Mouse (Mus musculus): ENCODE data around the gene Defb42.
A peak's percentile ranks its signal among the peaks of the same experiment; 100 is the strongest.

The Defb42 gene

DNA sequence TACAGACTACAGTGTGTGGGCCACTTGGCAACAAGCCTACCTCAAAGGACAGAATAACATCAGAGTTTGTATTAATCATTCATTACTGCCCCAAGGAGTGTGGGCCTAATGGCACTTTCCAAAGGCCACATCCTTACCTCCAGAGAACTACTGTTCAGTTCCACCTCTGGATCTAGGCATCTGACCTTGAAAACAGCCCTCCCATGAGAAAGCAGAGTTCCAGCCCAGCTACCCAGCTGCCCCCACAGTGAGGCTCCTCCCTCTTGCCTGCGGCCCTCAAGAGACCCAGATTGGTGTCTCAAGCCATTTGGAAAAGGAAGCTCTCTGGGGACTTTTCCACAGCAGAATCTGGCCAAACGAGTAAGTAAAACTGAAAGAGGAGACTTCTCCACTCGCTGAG lies at the start of gene Defb42:
Gene Defb42 (plus strand): TSS at position 301 of the 400 bp plus-strand sequence.
- no peak for DNase-seq (ENCODE audit: low spot score in 2 of 2)

- DNase-seq (ENCODE audit: low spot score in 2 of 2) = no peak
These were observed 49.0 kb upstream of the Defb42 start, which contains the start of gene Defb47 for GRCm38 (mm10) chr14:62997777-62998176. Defb47 (plus strand) TSS chr14:62998077.

GRCm38 (mm10) chr14:62998977-62999376 lies 47.8 kb upstream of the Defb42 start:
- DNase-seq (ENCODE audit: low spot score in 2 of 2) = no peak

DNA sequence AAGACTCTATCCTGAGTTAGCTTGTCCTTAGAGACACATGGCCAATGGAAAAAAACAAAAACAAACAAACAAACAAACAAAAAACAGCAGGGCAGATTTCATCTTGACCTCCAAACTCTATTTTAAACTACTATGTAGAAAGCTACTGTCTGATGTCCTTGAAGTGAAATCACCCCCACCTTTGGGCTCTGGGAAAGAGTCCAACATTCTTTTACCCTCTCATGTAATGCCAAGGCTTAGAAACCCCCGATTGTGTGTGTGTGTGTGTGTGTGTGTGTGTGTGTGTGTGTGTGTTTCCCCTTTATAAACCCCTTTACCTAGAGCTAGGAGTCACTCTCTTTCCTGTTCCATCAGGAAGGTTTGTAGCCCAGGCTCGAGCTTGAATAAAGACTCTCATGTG lies 44.2 kb upstream of the Defb42 start:
- DNase-seq (ENCODE audit: low spot score in 2 of 2) = no peak

DNA sequence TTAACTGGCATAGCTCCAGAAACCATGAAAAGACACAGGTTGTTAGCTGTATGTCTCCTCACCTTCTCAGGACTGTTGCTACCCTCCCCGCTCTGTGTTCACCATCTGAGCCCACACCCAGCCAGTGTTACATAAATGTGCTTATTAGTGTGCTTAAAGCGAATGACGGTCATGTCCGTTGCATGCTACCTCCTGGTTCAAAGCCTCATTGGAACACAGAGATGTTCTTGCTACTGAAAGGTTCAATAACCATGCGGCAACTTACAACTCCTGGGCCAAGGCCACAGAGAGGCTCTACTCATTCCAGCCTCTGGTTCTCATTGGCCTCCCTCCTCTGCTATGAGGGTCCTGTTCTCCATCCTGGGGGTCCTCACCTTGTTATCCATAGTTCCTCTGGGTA lies 35.3 kb upstream of the Defb42 start, which contains the start of gene Defb43:
Gene Defb43 (plus strand): TSS at position 301 of the 400 bp plus-strand sequence.
- no peak for DNase-seq (ENCODE audit: low spot score in 2 of 2)

- no peak for DNase-seq (ENCODE audit: low spot score in 2 of 2)
These were observed 33.7 kb upstream of the Defb42 start for GRCm38 (mm10) chr14:63013082-63013481.

GRCm38 (mm10) chr14:63014667-63015066 lies 32.1 kb upstream of the Defb42 start:
- DNase-seq (ENCODE audit: low spot score in 2 of 2) = no peak

- no peak for DNase-seq (ENCODE audit: low spot score in 2 of 2)
These were observed 26.2 kb upstream of the Defb42 start for GRCm38 (mm10) chr14:63020524-63021156.

DNA sequence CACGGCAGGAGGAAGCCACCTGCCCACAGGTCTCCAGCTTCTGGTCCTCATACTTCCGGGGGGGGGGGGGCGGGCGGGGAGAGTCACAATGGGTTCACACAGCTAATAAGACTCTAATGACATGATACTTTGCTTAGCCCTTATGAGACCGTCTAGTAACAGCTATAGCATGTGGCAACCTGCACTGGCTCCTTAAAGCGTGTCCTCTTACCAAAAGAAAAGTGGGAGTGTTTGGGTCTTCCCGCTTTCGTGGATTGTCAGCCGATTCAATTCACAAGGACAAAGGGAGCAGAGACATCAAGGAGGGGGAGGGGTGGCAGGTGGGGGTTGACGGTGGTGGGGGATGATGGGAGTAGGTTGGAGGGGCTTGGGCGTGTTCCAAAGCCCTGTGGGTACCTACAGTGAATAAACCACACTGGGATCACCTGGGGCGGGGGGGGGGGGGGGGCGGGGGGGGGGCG lies 3.1 kb downstream of the Defb42 start, which contains the start of gene Defb30:
Gene Defb30 (minus strand): TSS at position 51 of the 461 bp plus-strand sequence.
- no peak for DNase-seq (ENCODE audit: low spot score in 2 of 2)

- DNase-seq (ENCODE audit: low spot score in 2 of 2) = peak; percentile 27 to 29
These were observed 4.0 kb downstream of the Defb42 start for GRCm38 (mm10) chr14:63050769-63051168.

DNA sequence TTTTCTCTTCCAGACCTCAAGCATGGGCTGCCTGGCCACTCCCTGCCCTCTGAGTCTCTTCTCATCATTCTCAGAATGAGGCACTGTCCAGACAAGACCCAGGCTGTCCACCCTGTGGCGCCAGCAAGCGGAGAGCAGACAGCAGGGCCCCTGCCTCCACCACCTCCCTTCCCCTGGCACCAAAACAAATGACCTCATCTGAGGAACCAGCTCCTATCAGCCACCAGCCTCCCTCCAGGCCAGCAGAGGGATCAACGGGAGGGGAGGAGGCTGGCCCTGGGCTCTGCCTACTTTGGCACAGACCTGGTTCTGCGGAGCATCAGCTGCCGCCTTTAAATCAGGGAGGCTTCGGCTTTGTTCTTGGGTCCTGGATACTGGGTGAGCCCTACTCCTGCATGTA lies 7.9 kb downstream of the Defb42 start:
- no peak for DNase-seq (ENCODE audit: low spot score in 2 of 2)

DNA sequence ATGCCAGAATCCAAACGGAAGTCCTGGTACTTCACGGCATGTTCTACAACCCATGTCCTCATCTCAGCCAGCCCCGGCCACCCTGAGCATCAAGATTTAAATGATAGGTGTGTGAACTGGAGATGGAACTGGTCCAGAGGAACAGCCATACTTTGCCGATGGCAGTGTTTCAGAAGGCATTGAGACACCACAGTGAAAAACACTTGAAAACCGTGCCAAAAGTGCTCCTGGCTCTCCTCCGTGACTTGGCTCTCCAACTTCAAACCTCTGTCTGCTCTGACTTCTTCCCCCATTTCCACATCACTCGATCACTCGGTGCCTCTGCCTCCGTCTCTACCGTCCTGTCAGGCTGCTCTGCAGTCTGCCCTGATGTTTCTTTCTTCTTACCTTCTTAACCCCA lies 13.6 kb downstream of the Defb42 start:
- DNase-seq (ENCODE audit: low spot score in 2 of 2) = no peak

GRCm38 (mm10) chr14:63062184-63062583 lies 15.4 kb downstream of the Defb42 start:
- DNase-seq (ENCODE audit: low spot score in 2 of 2) = no peak

GRCm38 (mm10) chr14:63065391-63065790 lies 18.6 kb downstream of the Defb42 start:
- DNase-seq (ENCODE audit: low spot score in 2 of 2) = no peak

- DNase-seq (ENCODE audit: low spot score in 2 of 2) = peak in 1 of 2 experiments; percentile 23
These were observed 20.0 kb downstream of the Defb42 start for GRCm38 (mm10) chr14:63066630-63067310.

GRCm38 (mm10) chr14:63067708-63068107 lies 20.9 kb downstream of the Defb42 start:
- no peak for DNase-seq (ENCODE audit: low spot score in 2 of 2)

All from spleen, postnatal 36 days (tissue).